Mouse (Mus musculus): Measurements from ENCODE around the gene Lgals1.

DNA sequence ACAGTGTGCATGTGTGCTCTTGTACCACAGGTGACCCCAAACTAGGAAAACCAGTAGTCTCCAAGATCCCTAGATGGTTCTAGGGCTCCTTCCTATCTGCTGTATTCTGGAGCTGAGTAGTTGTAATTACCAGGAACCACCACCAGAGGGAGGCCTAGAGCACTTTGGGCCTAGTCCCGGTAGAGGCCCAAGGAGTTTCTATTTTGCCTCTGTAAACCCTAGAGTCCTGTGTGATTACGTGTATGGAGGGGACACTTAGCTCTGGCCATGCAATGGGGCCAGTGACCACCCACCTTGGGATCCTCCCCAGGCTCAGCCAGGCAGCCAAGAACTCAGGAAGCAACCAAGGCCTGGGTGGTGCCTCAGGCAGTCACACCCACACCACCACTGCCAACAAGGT lies 23.3 kb upstream of the Lgals1 start:
- TF ChIP-seq CTCF (IDR thresholded peaks at IDR 0.05; ENCODE audit: low read depth) = peak; percentile 93
- TF ChIP-seq EP300 (optimal IDR thresholded peaks at IDR 0.05) = no peak

Measured in stomach, postnatal 0 days (tissue).